Mouse (Mus musculus) forebrain, embryonic 12.5 days (tissue): ENCODE results near the gene Pex5l. TPM values are rescaled to one million over a fixed set of nuclear protein-coding genes. Genes with fewer than 3 reads are reported as not detected.

ENCODE experiments used
- ATAC-seq: fragments of 200-750 bp; cut with Nextera tagmentation; 2 replicates; pipeline ENCODE4 v1.8.0; 2017; ENCODE audit warnings: moderate TSS enrichment; ENCODE audit not compliant: low FRiP score
- H3K27ac ChIP-seq: fragments of 300-500 bp; sonication (generic); 2 replicates; pipeline ENCODE4 v1.5.1; 2016; ENCODE audit warnings: mild to moderate bottlenecking
- H3K27me3 ChIP-seq: fragments of 300-500 bp; sonication (generic); 2 replicates; pipeline ENCODE4 v1.6.1; 2016; ENCODE audit warnings: mild to moderate bottlenecking
- H3K36me3 ChIP-seq: fragments of 300-500 bp; sonication (generic); replicated peaks from 2 replicates; pipeline ENCODE4 v1.6.1; 2016; ENCODE audit warnings: mild to moderate bottlenecking
- H3K4me1 ChIP-seq: fragments of 300-500 bp; sonication (generic); 2 replicates; pipeline ENCODE4 v1.6.1; 2016
- H3K4me2 ChIP-seq: fragments of 300-500 bp; sonication (generic); 2 replicates; pipeline ENCODE4 v1.6.1; 2016; ENCODE audit warnings: mild to moderate bottlenecking, moderate library complexity
- H3K4me3 ChIP-seq: fragments of 300-500 bp; sonication (generic); replicated peaks from 2 replicates; pipeline ENCODE4 v1.5.1; 2016; ENCODE audit warnings: mild to moderate bottlenecking
- H3K9ac ChIP-seq: fragments of 300-500 bp; sonication (generic); 2 replicates; pipeline ENCODE4 v1.6.1; 2016; ENCODE audit warnings: mild to moderate bottlenecking
- H3K9me3 ChIP-seq: fragments of 300-500 bp; sonication (generic); 2 replicates; pipeline ENCODE4 v1.6.1; 2016
- WGBS: fragments of 180-500 bp; shearing (Covaris S2); methylation state at CpG from one replicate; pipeline ENCODE4 v1.1.7; 2016; 5-methylcytosine and 5-hydroxymethylcytosine counted together
- polyA plus RNA-seq: library from polyadenylated mRNA; unstranded; fragments of >200 nt; fragmentation: Nextera tagmentation; extraction: Ambion mirVana; gene quantifications from 2 replicates; pipeline ENCODE4 v1.2.1, GENCODE M21; 2016

Gene Pex5l
- polyA plus RNA-seq, 1 experiment from 2014 or later = 1.5 TPM

GRCm38 (mm10) chr3:33060343-33060937 lies 82.6 kb downstream of the Pex5l start:
- ATAC-seq = no peak
- no peaks in the 10 kb centered on the region for H3K9me3 ChIP-seq
- no peaks in the 10 kb centered on the region for H3K36me3 ChIP-seq

GRCm38 (mm10) chr3:33048304-33048703 lies 94.7 kb downstream of the Pex5l start:
- H3K36me3 ChIP-seq = no peaks in the 10 kb centered on the region
- H3K4me2 ChIP-seq = no peak overlapping the region
- H3K27ac ChIP-seq = no peak overlapping the region
- WGBS = 70% methylated on average over 5 of the region's 5 CpGs
- no peaks in the 10 kb centered on the region for H3K27me3 ChIP-seq
- H3K4me3 ChIP-seq = no peak overlapping the region
- 0 out of 2 replicates have a peak, but pooled peaks have one; percentile 17 for ATAC-seq
- no peaks in the 10 kb centered on the region for H3K9me3 ChIP-seq
- no peak overlapping the region for H3K9ac ChIP-seq
- H3K4me1 ChIP-seq = peaks cover 3% of the 10 kb centered on the region; the same call in 1 of the 2 replicates

More at GRCm38 (mm10) chr3:33060343-33060937, 82.6 kb downstream of the Pex5l start:
- Histone ChIP-seq H3K4me2 (no peak overlapping the region), H3K4me1 (peaks cover 33% of the 10 kb centered on the region), H3K27me3 (no peaks in the 10 kb centered on the region; the same call in 1 of the 2 replicates), H3K4me3 (no peak overlapping the region), H3K27ac (no peak overlapping the region), H3K9ac (no peak overlapping the region)
- 41% methylated on average over 7 of the region's 7 CpGs for WGBS

- Histone ChIP-seq H3K4me1 (peaks cover 3% of the 10 kb centered on the region; the same call in 1 of the 2 replicates), H3K4me2 (no peak overlapping the region), H3K27ac (no peak overlapping the region), H3K27me3 (no peaks in the 10 kb centered on the region), H3K9me3 (no peaks in the 10 kb centered on the region), H3K36me3 (no peaks in the 10 kb centered on the region), H3K9ac (no peak overlapping the region), H3K4me3 (no peak overlapping the region)
- ATAC-seq = no peak
- 81% methylated on average over 6 of the region's 6 CpGs for WGBS
Observed at GRCm38 (mm10) chr3:33044799-33045106, 98.3 kb downstream of the Pex5l start.

GRCm38 (mm10) chr3:33043896-33044798 lies 98.9 kb downstream of the Pex5l start:
- Histone ChIP-seq H3K27me3 (no peaks in the 10 kb centered on the region), H3K4me2 (no peak overlapping the region), H3K4me1 (peaks cover 3% of the 10 kb centered on the region; the same call in 1 of the 2 replicates), H3K4me3 (no peak overlapping the region), H3K27ac (no peak overlapping the region), H3K36me3 (no peaks in the 10 kb centered on the region), H3K9ac (no peak overlapping the region), H3K9me3 (no peaks in the 10 kb centered on the region)
- 70% methylated on average over 10 of the region's 10 CpGs for WGBS
- peak; percentile 30; the same call in 1 of the 2 replicates for ATAC-seq

- ATAC-seq = no peak; the same call in 1 of the 2 replicates
- no peak overlapping the region for H3K27ac ChIP-seq
- H3K9me3 ChIP-seq = no peaks in the 10 kb centered on the region
- no peaks in the 10 kb centered on the region for H3K27me3 ChIP-seq
- 74% methylated on average over 5 of the region's 5 CpGs for WGBS
- no peak overlapping the region for H3K9ac ChIP-seq
- no peaks in the 10 kb centered on the region for H3K36me3 ChIP-seq
- H3K4me3 ChIP-seq = no peak overlapping the region
- H3K4me1 ChIP-seq = no peaks in the 10 kb centered on the region
- no peak overlapping the region for H3K4me2 ChIP-seq
Observed at GRCm38 (mm10) chr3:33024566-33024965, 118.5 kb downstream of the Pex5l start.

GRCm38 (mm10) chr3:33003901-33004300 lies 139.1 kb downstream of the Pex5l start:
- H3K9ac ChIP-seq = no peak overlapping the region
- no peak overlapping the region for H3K4me3 ChIP-seq
- H3K36me3 ChIP-seq = no peaks in the 10 kb centered on the region
- H3K27ac ChIP-seq = no peak overlapping the region
- ATAC-seq = no peak
- no peak overlapping the region for H3K4me2 ChIP-seq
- 77% methylated on average over 4 of the region's 4 CpGs for WGBS
- H3K9me3 ChIP-seq = no peaks in the 10 kb centered on the region
- H3K4me1 ChIP-seq = peaks cover 4% of the 10 kb centered on the region; the same call in 1 of the 2 replicates
- H3K27me3 ChIP-seq = no peaks in the 10 kb centered on the region

- Histone ChIP-seq H3K4me1 (peaks cover 4% of the 10 kb centered on the region; the same call in 1 of the 2 replicates), H3K4me3 (no peak overlapping the region), H3K9me3 (no peaks in the 10 kb centered on the region), H3K27ac (no peak overlapping the region), H3K9ac (no peak overlapping the region), H3K27me3 (no peaks in the 10 kb centered on the region), H3K4me2 (no peak overlapping the region), H3K36me3 (no peaks in the 10 kb centered on the region)
- no peak for ATAC-seq
- WGBS = 74% methylated on average over 3 of the region's 3 CpGs
Observed at GRCm38 (mm10) chr3:33001769-33002168, 141.3 kb downstream of the Pex5l start.

- Histone ChIP-seq H3K27ac (no peak overlapping the region), H3K4me3 (no peak overlapping the region), H3K4me2 (no peak overlapping the region), H3K36me3 (no peaks in the 10 kb centered on the region), H3K9ac (no peak overlapping the region), H3K27me3 (no peaks in the 10 kb centered on the region), H3K4me1 (peaks cover 4% of the 10 kb centered on the region; the same call in 1 of the 2 replicates), H3K9me3 (no peaks in the 10 kb centered on the region)
- no peak for ATAC-seq
- WGBS = 86% methylated on average over 8 of the region's 8 CpGs
Observed at GRCm38 (mm10) chr3:33000383-33001015, 142.5 kb downstream of the Pex5l start.

GRCm38 (mm10) chr3:32991713-32992575 lies 151.1 kb downstream of the Pex5l start:
- WGBS = 54% methylated on average over 12 of the region's 12 CpGs
- no peak for ATAC-seq
- H3K9ac ChIP-seq = no peak overlapping the region
- H3K9me3 ChIP-seq = no peaks in the 10 kb centered on the region
- H3K4me3 ChIP-seq = no peak overlapping the region
- peak overlapping the region; percentile 14; the same call in 1 of the 2 replicates for H3K27ac ChIP-seq
- no peak overlapping the region for H3K4me2 ChIP-seq
- H3K4me1 ChIP-seq = no peaks in the 10 kb centered on the region
- H3K27me3 ChIP-seq = no peaks in the 10 kb centered on the region
- no peaks in the 10 kb centered on the region for H3K36me3 ChIP-seq

GRCm38 (mm10) chr3:32987806-32988205 lies 155.2 kb downstream of the Pex5l start:
- no peak overlapping the region for H3K4me2 ChIP-seq
- ATAC-seq = no peak
- no peaks in the 10 kb centered on the region for H3K27me3 ChIP-seq
- no peaks in the 10 kb centered on the region for H3K36me3 ChIP-seq
- no peaks in the 10 kb centered on the region for H3K9me3 ChIP-seq
- H3K9ac ChIP-seq = no peak overlapping the region
- WGBS = 77% methylated on average over 5 of the region's 5 CpGs
- no peaks in the 10 kb centered on the region for H3K4me1 ChIP-seq
- H3K27ac ChIP-seq = no peak overlapping the region
- H3K4me3 ChIP-seq = no peak overlapping the region

- 65% methylated on average over 3 of the region's 3 CpGs for WGBS
- H3K4me1 ChIP-seq = no peaks in the 10 kb centered on the region
- H3K4me3 ChIP-seq = no peak overlapping the region
- H3K27me3 ChIP-seq = no peaks in the 10 kb centered on the region
- H3K9ac ChIP-seq = no peak overlapping the region
- no peak overlapping the region for H3K27ac ChIP-seq
- H3K4me2 ChIP-seq = no peak overlapping the region
- no peaks in the 10 kb centered on the region for H3K9me3 ChIP-seq
- ATAC-seq = no peak
- H3K36me3 ChIP-seq = no peaks in the 10 kb centered on the region
Observed at GRCm38 (mm10) chr3:32985141-32985540, 157.9 kb downstream of the Pex5l start.
